Mouse (Mus musculus) urinary bladder, postnatal 10 days (tissue): Measurements from ENCODE around the gene Cnn1.

Source experiments
- DNase-seq: peaks from one replicate; pipeline ENCODE4 v3.0.0; 2022; ENCODE audit warnings: low spot score

Cnn1 gene

DNA sequence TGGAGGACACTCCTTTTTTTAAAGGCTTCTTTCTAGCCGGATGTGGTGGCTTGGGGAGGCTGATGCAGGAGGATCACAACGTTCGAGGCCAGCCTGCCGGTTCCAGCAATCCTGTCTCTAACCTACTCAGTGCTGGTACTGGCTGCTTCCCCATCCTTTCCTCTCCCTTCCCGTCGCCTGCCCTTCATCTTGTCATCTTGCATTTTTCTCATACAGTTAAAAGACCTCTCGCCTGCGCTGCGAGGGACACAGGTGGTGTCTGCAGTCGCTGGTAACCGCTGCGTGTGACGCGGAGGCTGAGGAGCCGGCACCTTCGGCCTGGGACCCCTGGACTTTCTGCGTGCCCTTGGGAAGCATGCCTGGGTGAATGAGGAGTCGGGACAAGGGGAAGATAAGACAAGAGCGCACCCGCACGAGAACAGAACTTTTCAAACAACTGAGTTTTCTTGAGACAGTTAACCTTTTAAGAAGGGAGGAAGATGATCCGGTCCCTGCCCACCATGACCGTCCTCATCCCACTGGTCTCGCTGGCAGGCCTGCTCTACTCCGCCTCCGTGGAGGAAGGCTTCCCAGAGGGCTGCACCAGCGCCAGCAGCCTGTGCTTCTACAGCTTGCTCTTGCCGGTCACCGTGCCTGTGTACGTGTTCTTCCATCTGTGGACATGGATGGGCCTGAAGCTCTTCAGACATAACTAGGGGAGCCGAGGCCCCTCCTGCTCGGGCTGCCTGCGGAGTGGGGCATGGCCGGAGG is 58.7 kb downstream of the Cnn1 start:
- no peak for DNase-seq
